Mouse (Mus musculus) hindbrain, embryonic 16.5 days (tissue): ENCODE results near the gene Atg5. TPM values are rescaled to one million over a fixed set of nuclear protein-coding genes. Genes with fewer than 3 reads are reported as not detected.

ENCODE experiments used
- ATAC-seq: fragments of 200-750 bp; cut with Nextera tagmentation; 2 replicates; pipeline ENCODE4 v1.8.0; 2017; ENCODE audit warnings: moderate TSS enrichment, moderate library complexity
- H3K27ac ChIP-seq: fragments of 300-500 bp; sonication (generic); 2 replicates; pipeline ENCODE4 v1.5.1; 2014; ENCODE audit warnings: low read depth, mild to moderate bottlenecking, control low read depth, low read length, moderate library complexity
- H3K27me3 ChIP-seq: fragments of 300-500 bp; sonication (generic); replicated peaks from 2 replicates; pipeline ENCODE4 v1.6.1; 2014; ENCODE audit warnings: low read length; ENCODE audit not compliant: control insufficient read depth, insufficient read depth
- H3K36me3 ChIP-seq: fragments of 300-500 bp; sonication (generic); 2 replicates; pipeline ENCODE4 v1.6.1; 2014; ENCODE audit warnings: mild to moderate bottlenecking, low read length, moderate library complexity, mixed read lengths; ENCODE audit not compliant: control insufficient read depth, insufficient read depth
- H3K4me1 ChIP-seq: fragments of 300-500 bp; sonication (generic); 2 replicates; pipeline ENCODE4 v1.6.1; 2014; ENCODE audit warnings: low read depth, low read length; ENCODE audit not compliant: control insufficient read depth, insufficient read depth
- H3K4me2 ChIP-seq: fragments of 300-500 bp; sonication (generic); 2 replicates; pipeline ENCODE4 v1.6.1; 2014; ENCODE audit warnings: mild to moderate bottlenecking, low read length, control low read depth, moderate library complexity
- H3K4me3 ChIP-seq: fragments of 300-500 bp; sonication (generic); 2 replicates; pipeline ENCODE4 v1.5.1; 2014; ENCODE audit warnings: mild to moderate bottlenecking, low read length, control low read depth, moderate library complexity
- H3K9ac ChIP-seq: fragments of 300-500 bp; sonication (generic); 2 replicates; pipeline ENCODE4 v1.6.1; 2014; ENCODE audit warnings: low read depth, mild to moderate bottlenecking, control low read depth, low read length, moderate library complexity
- H3K9me3 ChIP-seq: fragments of 300-500 bp; sonication (generic); 2 replicates; pipeline ENCODE4 v1.6.1; 2014; ENCODE audit warnings: mild to moderate bottlenecking, low read length, moderate library complexity; ENCODE audit not compliant: control insufficient read depth
- WGBS: fragments of 180-500 bp; shearing (Covaris S2); extraction: QIAGEN DNeasy Blood & Tissue Kit; methylation state at CpG from one replicate; pipeline ENCODE4 v1.1.7; 2014; 5-methylcytosine and 5-hydroxymethylcytosine counted together
- polyA plus RNA-seq: library from polyadenylated mRNA; unstranded; fragments of >200 nt; fragmentation: Nextera tagmentation; extraction: Ambion mirVana; gene quantifications from 2 replicates; pipeline ENCODE4 v1.2.1, GENCODE M21; 2015

Atg5 gene
- polyA plus RNA-seq, 1 experiment from 2014 or later, result 47.2 TPM

GRCm38 (mm10) chr10:44304330-44304717, 36.2 kb downstream of the Atg5 start:
- no peak overlapping the region for H3K27ac ChIP-seq
- no peak overlapping the region for H3K9ac ChIP-seq
- H3K4me2 ChIP-seq, result no peak overlapping the region
- 98% methylated on average over 3 of the region's 3 CpGs for WGBS
- ATAC-seq, result no peak
- H3K9me3 ChIP-seq, result no peaks in the 10 kb centered on the region
- no peak overlapping the region for H3K4me3 ChIP-seq
- H3K27me3 ChIP-seq, result no peaks in the 10 kb centered on the region
- peaks cover 6% of the 10 kb centered on the region; the same call in 1 of the 2 replicates for H3K36me3 ChIP-seq
- no peaks in the 10 kb centered on the region for H3K4me1 ChIP-seq

GRCm38 (mm10) chr10:44304845-44305244, 36.7 kb downstream of the Atg5 start:
- Histone ChIP-seq H3K27me3 (no peaks in the 10 kb centered on the region), H3K4me2 (no peak overlapping the region), H3K4me3 (no peak overlapping the region), H3K9ac (no peak overlapping the region), H3K9me3 (no peaks in the 10 kb centered on the region), H3K36me3 (peaks cover 6% of the 10 kb centered on the region; the same call in 1 of the 2 replicates), H3K4me1 (no peaks in the 10 kb centered on the region), H3K27ac (no peak overlapping the region)
- ATAC-seq, result no peak
- WGBS, result 84% methylated on average over 3 of the region's 3 CpGs

- peaks cover 6% of the 10 kb centered on the region; the same call in 1 of the 2 replicates for H3K36me3 ChIP-seq
- H3K4me3 ChIP-seq, result no peak overlapping the region
- no peaks in the 10 kb centered on the region for H3K4me1 ChIP-seq
- no peaks in the 10 kb centered on the region for H3K9me3 ChIP-seq
- no peaks in the 10 kb centered on the region for H3K27me3 ChIP-seq
- WGBS, result 94% methylated on average over 6 of the region's 6 CpGs
- no peak overlapping the region for H3K27ac ChIP-seq
- H3K9ac ChIP-seq, result no peak overlapping the region
- no peak overlapping the region for H3K4me2 ChIP-seq
- no peak for ATAC-seq
Observed at GRCm38 (mm10) chr10:44306308-44306707, 38.1 kb downstream of the Atg5 start.

- Histone ChIP-seq H3K27ac (no peak overlapping the region), H3K4me2 (no peak overlapping the region), H3K4me3 (no peak overlapping the region), H3K27me3 (no peaks in the 10 kb centered on the region), H3K9me3 (no peaks in the 10 kb centered on the region), H3K4me1 (no peaks in the 10 kb centered on the region), H3K36me3 (peaks cover 6% of the 10 kb centered on the region; the same call in 1 of the 2 replicates), H3K9ac (no peak overlapping the region)
- no peak for ATAC-seq
Observed at GRCm38 (mm10) chr10:44308280-44308679, 40.1 kb downstream of the Atg5 start.

- no peak overlapping the region for H3K9ac ChIP-seq
- H3K4me2 ChIP-seq, result no peak overlapping the region
- H3K27me3 ChIP-seq, result no peaks in the 10 kb centered on the region
- no peaks in the 10 kb centered on the region for H3K4me1 ChIP-seq
- H3K4me3 ChIP-seq, result no peak overlapping the region
- no peaks in the 10 kb centered on the region for H3K9me3 ChIP-seq
- WGBS, result 92% methylated on average over 6 of the region's 6 CpGs
- peaks cover 2% of the 10 kb centered on the region; the same call in 1 of the 2 replicates for H3K36me3 ChIP-seq
- H3K27ac ChIP-seq, result no peak overlapping the region
- ATAC-seq, result no peak
Observed at GRCm38 (mm10) chr10:44309250-44309649, 41.1 kb downstream of the Atg5 start.

GRCm38 (mm10) chr10:44315276-44315675, 47.1 kb downstream of the Atg5 start:
- Histone ChIP-seq H3K36me3 (no peaks in the 10 kb centered on the region; the same call in 1 of the 2 replicates), H3K4me2 (no peak overlapping the region), H3K27ac (no peak overlapping the region), H3K4me1 (no peaks in the 10 kb centered on the region), H3K9ac (no peak overlapping the region), H3K4me3 (no peak overlapping the region), H3K9me3 (no peaks in the 10 kb centered on the region), H3K27me3 (no peaks in the 10 kb centered on the region)
- 34% methylated on average over 5 of the region's 5 CpGs for WGBS
- no peak for ATAC-seq

DNA sequence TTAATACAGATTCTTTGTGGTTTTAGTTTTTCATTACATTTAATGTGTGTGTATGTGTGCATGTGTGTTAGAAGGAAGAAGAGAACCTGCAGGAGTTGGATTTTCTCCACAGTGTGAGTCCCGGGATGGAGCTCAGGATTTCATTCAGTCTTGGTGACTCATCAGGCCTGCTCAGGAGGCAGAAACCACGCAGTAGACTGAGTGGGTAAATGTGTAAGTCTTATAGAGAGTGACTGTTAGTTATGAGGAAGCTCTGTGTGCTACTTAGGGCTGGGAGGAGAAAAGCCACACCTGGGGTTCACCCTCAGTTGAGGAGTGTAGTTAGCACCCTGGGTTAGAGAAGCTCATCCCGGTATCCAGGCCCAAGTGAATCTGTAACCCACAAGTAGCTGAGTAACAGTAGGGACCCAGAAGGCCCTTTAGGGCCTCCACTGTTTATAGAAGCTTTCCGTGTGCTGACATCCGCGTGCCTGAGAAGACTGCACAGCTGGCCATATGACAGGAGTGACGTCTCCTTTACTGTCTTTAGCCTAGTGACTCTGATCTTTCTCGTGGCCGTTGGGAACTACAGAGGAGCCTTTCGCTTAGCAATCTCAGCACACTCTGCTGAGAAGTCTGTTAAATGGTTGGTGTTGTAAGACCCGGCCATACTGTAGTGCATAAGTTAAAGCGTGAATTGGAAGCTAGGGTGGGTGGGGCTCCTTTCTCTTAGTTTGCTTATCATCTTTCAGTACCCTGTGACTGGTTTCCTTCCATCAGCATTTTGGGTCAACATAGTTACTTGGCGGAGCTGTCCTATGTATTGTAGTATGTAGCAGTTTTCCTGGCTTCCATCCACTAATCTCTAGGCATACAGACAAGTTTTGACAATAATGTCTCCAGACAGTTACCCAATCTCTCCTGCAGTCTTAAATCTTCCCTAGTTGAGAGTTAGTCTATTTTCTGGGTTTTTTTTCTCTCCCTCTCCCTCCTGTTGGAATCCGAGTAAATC, 48.4 kb downstream of the Atg5 start:
- no peaks in the 10 kb centered on the region for H3K4me1 ChIP-seq
- no peak overlapping the region for H3K4me3 ChIP-seq
- no peaks in the 10 kb centered on the region for H3K27me3 ChIP-seq
- no peak overlapping the region for H3K4me2 ChIP-seq
- no peaks in the 10 kb centered on the region for H3K9me3 ChIP-seq
- 75% methylated on average over 14 of the region's 14 CpGs for WGBS
- ATAC-seq, result no peak
- H3K9ac ChIP-seq, result no peak overlapping the region
- no peak overlapping the region for H3K27ac ChIP-seq
- no peaks in the 10 kb centered on the region; the same call in 1 of the 2 replicates for H3K36me3 ChIP-seq

DNA sequence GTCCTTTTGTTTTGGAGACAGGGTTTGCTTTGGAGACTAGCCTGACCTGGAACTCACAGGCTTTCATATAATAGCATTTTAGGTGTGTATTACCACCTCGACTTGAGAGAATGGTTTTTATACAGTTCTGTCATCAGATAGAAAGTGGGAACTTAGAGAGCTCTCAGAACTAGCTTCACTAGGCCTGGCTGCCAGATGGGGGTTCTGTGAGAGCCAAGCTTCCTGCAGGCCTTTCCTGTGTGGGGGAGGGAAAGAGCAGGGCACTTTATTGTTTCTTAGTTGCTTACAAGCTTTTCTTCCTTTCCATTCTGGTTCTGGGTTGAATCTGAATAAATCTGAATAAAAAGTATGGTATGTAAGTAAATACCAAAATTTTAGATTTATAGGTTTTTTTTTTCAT, 54.0 kb downstream of the Atg5 start:
- WGBS, result 79% methylated on average over 1 of the region's 1 CpGs
- no peak overlapping the region for H3K27ac ChIP-seq
- H3K4me1 ChIP-seq, result no peaks in the 10 kb centered on the region
- H3K9ac ChIP-seq, result no peak overlapping the region
- no peak overlapping the region for H3K4me2 ChIP-seq
- H3K9me3 ChIP-seq, result no peaks in the 10 kb centered on the region
- no peak for ATAC-seq
- H3K27me3 ChIP-seq, result no peaks in the 10 kb centered on the region
- no peaks in the 10 kb centered on the region; the same call in 1 of the 2 replicates for H3K36me3 ChIP-seq
- H3K4me3 ChIP-seq, result no peak overlapping the region

DNA sequence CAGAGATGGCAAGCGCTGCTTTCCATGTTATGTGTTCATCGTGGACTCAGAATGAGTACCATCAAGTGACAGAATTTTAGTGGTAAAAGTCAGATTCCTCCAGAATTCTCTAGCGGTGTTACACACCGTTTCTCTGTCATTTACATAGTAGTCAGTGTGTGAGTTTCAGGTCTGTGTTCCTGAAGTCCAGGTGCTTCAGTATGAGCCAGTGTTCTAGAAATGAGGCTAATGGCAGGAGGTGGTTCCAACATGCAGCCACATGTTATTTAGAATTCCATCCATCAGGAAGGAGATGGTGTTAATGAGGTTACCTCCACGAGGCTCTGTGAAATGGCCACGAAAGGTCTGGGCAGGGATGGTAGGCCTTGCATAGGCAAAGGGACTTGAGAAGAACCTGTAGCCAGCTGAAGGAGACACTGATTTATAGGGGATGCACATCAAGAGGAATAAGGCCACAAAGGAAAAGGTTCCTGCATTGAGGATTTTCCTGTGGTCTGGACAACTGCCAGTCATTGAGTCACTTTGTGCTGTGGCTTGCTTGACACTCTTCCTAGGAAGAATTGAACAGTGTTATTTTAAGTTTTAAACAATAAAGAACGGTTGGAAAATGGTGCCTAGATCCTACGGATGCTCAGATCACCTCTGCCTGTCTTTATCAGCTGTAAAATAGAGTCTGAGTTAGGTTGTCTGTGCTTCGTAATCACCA, 55.1 kb downstream of the Atg5 start:
- H3K27ac ChIP-seq, result no peak overlapping the region
- H3K27me3 ChIP-seq, result no peaks in the 10 kb centered on the region
- H3K4me2 ChIP-seq, result no peak overlapping the region
- no peaks in the 10 kb centered on the region for H3K4me1 ChIP-seq
- no peak overlapping the region for H3K4me3 ChIP-seq
- no peaks in the 10 kb centered on the region; the same call in 1 of the 2 replicates for H3K36me3 ChIP-seq
- H3K9ac ChIP-seq, result no peak overlapping the region
- H3K9me3 ChIP-seq, result no peaks in the 10 kb centered on the region
- ATAC-seq, result no peak
- WGBS, result 90% methylated on average over 9 of the region's 9 CpGs
